Mouse (Mus musculus) heart, adult 9 months (tissue): ENCODE data around the gene Ormdl2.
"Not testable (repeated sequence)": the region's sequence is repeated elsewhere in the genome, so short reads cannot be mapped to it uniquely, and the experiment has no call there.

Source experiments
- DNase-seq, 2 experiments: peaks; one replicate each; pipeline ENCODE4 v3.0.0; 2022; ENCODE audit warnings: low spot score in 2 of 2

Gene Ormdl2

DNA sequence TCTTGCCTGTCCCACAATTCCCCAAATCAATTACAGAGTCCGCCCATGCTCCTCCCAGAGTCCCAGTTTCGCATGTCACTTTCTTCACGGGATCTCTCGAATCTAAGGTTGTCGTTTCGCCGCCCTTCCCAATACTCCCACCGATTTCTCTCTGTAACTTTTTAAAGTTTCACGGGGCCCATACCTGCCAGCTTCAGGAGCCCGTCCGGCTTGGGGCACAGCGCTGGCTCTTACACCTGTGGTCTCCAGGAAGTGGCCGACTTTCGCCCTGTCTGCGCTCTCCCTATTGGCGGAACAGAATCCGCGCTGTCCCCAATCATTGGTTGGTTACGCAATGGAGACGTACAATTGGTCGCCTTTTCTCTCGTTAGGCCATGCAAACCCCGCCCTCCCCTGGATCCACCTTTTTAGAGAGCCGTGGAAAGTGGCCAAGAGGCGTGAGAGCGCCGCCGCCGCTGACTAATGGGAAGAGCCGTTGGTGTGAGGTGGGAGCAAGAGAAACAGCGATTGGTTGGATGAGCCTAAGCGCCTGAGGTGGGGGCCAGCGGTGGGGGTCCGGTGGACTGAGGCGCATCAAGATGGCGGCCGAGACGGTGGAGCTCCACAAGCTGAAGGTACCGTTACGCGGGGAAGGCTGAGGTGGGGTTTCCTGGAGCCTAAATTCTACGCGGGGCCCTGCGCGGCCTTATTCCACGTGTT, at the start of gene Ormdl2:
TSS of gene Ormdl2 (minus strand) at position 288 of the 699 bp plus-strand sequence.
- DNase-seq = peak; percentile 99

- DNase-seq = no peak
Observed at GRCm38 (mm10) chr10:128870341-128870740, 48.9 kb upstream of the Ormdl2 start.

GRCm38 (mm10) chr10:128866518-128866917, 45.1 kb upstream of the Ormdl2 start:
- DNase-seq = no peak

- DNase-seq = no peak
Observed at GRCm38 (mm10) chr10:128866042-128866441, 44.6 kb upstream of the Ormdl2 start.

DNA sequence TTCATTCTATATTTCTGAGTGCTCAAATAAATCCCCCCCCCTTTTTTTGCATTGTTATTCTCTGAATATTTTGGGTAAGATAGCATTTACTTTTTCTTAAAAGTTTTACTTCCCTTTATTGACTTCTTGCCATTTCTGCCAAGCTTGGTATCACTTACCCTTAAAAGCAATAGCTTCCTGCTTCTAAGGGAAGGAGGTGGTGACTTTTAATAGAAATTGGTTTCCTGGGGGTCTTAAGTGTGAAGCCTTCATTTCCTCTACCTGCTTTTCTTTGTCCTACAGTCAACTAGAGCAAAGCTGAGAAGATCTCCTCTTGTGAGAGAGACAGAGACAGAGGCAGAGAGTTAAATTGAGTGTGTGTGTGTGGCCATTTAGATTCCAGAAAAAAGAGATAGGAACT, 39.7 kb upstream of the Ormdl2 start:
- DNase-seq = no peak

DNA sequence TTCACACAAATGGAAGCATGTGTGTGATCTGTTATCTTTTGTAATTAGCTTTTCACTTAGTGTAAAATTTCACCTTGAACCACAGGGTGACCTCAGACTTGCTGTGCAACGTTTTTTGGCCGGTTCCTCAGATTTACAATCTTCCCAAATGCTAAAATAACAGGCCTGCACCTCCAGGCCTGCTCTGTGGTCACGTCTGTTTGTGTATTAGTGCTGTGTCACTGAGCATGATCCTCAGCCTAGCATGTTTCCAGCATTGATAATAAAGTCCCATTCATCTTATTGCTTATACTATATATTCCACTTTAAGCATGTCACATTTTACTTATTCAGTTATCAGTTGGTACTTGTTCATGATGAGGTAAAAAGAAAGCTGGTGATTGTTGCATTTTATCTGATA, 28.9 kb upstream of the Ormdl2 start:
- DNase-seq = no peak

DNA sequence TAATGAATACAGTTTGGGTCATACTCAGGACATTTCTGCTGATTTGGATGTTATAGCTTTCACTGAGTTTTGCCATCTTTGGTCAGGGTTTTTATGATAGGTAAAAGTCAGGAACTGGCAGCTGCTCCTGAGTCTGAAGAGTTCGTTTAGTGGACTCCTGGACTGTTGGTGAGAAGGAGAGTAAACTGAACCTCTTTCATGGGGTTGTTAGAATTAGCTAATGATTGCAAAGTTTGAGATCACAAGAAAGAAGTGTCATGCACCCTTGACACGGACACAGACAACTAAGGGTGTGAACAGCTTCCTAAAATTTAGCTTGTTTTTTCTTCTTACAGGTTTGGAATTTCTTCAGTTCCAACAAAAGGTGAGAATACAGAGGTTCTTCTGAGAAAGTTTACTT, 27.0 kb upstream of the Ormdl2 start:
- DNase-seq = no peak

GRCm38 (mm10) chr10:128846664-128847063, 25.2 kb upstream of the Ormdl2 start:
- no peak for DNase-seq

DNA sequence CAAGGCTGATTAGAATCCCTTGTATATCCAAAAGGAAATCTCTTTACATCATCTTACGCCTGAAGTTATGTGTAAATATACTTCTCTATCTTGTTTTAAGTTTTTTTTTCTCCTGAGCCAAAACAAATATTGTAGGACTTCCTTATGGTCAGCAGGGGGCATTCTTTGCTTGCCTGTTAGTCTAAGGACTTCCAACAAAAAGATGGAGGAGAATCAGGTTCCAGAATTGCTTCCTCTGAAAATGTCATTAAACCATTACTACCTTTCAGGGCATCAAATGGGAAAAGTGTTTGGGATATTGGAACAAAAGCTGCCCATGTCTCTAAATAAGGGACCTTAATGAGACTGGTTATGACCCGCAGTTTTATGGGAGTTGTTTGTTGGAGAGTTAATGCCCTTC, 24.1 kb upstream of the Ormdl2 start:
- DNase-seq = peak in 1 of 2 experiments; percentile 1

- DNase-seq = no peak
Observed at GRCm38 (mm10) chr10:128843260-128843659, 21.8 kb upstream of the Ormdl2 start.

DNA sequence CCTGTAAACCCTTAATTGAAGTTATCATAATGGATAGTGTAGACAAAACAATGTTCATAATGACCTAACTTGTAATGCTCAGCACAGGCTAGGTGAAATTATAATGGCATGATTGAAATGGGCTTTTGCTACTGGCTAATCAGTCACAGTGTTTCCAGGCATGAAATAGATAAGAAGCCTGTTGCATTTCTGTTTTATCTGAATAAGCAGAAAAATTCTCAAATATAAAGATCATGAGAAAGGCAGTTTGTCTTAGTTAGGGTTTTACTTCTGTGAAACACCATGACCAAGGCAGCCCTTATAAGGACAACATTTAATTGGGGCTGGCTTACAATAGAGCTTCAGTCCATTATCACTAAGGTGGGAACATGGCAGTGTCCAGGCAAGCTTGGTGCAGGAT, 19.2 kb upstream of the Ormdl2 start:
- no peak for DNase-seq

DNA sequence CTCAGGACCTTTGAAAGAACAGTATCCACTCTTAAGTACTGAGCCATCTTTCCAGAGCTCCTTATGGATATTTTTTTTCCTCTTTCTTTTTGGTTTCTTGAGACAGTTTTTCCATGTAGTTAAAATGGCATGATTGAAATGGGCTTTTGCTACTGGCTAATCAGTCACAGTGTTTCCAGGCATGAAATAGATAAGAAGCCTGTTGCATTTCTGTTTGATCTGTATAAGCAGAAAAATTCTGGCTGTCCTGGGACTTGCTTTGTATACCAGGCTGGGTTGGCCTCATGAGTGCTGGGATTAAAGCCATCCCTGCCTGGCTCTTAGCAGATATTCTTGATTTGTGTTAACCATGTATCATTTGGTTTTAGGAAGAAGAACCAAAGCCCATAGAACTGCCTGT, 18.0 kb upstream of the Ormdl2 start:
- no peak for DNase-seq

- DNase-seq = no peak
Observed at GRCm38 (mm10) chr10:128837400-128837799, 16.0 kb upstream of the Ormdl2 start.

DNA sequence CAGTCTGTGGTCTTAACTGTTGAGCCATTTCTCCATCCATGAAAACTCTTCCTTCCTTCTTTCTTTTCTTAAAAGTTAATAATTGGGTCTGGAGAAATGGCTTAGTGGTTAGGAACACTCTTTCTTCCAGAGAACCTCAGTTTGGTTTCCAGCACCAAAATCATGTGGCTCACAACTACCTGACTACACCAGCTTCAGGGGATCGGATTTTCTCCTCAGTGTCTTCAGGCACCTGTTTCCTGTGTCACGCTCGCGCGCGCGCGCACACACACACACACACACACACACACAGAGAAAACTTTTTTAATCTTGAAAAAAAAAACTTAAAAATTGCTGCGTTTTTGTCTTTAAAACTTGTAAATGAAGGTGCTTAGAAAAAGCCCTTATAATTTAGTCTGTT, 2.4 kb upstream of the Ormdl2 start:
- DNase-seq = no peak

DNA sequence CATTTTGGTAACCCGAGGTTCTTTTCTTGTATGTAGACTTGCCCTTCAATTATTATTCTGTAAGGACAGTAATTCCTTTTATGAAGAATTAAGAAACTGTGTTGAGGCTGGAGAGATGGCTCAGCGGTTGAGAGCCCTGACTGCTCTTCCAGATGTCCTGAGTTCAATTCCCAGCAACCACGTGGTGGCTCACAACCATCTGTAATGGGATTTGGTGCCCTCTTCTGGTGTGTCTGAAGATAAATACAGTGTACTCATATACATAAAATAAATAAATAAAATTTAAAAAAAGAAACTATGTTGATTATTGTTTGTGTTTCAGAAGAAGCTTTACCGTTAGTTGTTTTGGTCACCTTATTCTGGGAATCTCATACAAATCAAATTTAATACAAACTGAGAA, 1.6 kb upstream of the Ormdl2 start:
- not testable (repeated sequence) for DNase-seq

DNA sequence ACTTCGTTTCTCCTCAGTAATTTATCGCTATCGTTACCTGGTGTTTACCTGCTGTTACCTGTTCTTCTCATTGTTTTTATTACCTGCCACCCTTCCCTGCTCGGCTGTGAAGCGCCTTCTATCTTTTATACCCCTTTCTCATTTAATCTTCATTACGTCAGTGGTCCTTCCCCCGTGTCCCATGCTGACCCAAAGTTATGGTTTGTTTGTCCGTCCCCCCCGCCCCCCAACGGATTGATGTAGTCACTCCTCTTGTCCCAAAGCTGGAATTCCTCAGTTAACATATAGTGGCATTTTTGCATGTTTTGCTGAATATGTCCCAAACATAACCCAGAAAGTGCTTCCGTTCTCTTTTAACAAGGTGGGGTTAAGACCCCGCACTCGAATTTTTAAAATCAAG, 690 bp upstream of the Ormdl2 start:
- DNase-seq = no peak

DNA sequence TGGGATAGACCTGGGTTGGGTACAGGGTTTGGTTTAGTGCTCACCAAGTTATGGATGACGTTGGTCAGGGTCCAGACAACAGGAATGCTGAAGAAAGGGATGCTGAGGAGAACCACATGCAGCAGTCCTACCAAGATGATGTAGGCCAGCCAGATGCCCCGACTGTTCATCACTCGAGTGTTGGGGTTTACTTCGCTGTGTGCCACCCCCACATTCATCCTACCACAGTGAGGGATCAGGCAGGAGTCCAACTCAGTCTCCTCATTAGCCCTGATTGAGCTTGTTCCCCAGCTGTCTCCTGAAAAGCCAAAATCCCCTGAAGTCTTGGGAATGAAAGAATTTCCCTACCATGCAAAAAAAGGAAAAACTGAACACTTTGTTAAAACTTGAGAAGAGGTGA, 1.2 kb downstream of the Ormdl2 start:
- no peak for DNase-seq

GRCm38 (mm10) chr10:128817033-128817432, 4.4 kb downstream of the Ormdl2 start, which contains the start of gene Sarnp:
Gene Sarnp, plus strand, starts transcription at chr10:128817333.
- no peak for DNase-seq

DNA sequence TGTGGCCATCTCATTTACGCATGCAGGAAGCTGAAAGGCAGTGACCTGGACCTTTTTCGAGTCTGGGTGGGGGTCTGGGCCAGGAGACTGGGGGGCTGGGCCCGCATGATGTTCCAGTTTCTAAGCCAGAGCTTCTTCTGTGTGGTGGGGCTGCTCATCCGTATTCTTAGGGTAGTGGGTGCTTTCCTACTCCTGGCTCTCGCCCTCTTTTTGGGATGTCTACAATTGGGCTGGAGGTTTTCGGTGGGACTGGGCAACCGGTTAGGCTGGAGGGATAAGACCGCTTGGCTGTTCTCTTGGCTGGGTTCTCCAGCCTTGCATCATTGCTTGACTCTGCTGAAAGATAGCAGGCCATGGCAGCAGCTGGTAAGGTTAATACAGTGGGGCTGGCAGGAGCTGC, 14.4 kb downstream of the Ormdl2 start:
- no peak for DNase-seq

GRCm38 (mm10) chr10:128806086-128806485, 15.4 kb downstream of the Ormdl2 start:
- DNase-seq = no peak

- peak; percentile 94 to 97 for DNase-seq
Observed at GRCm38 (mm10) chr10:128805092-128806000, 16.1 kb downstream of the Ormdl2 start.

GRCm38 (mm10) chr10:128804271-128805091, 17.0 kb downstream of the Ormdl2 start, which contains the start of gene Tmem198b:
Gene Tmem198b, minus strand, starts transcription at chr10:128804370.
- DNase-seq = peak; percentile 75 to 82
